Mouse (Mus musculus) right cerebral cortex, postnatal 36 days (tissue): ENCODE measurements around the gene 4930539E08Rik.

Experiments
- DNase-seq, 2 experiments: peaks; one replicate each; pipeline ENCODE4 v3.0.0; 2022; ENCODE audit warnings: low spot score in 2 of 2, mixed read lengths in 1 of 2

The 4930539E08Rik gene

DNA sequence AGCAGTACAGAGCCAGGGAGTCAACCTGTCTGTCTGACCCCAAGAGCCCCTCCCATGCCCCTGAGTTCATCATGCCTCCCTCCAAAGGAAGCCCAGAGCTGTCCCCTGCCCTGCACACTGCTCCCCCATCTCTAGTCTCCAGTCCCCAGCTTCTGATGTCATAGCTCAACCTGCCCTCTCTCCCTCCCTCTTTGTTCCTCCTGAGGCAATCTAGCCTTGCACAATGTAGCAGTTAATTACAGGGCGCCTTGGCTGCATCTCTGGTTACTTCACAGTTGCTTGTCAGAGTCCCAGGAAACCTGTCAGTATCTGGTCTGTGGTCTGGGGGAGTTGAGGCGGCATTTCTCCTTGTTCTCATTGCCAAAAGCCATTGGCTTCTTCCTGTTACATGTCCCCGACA lies 59.1 kb downstream of the 4930539E08Rik start:
- DNase-seq: no peak

DNA sequence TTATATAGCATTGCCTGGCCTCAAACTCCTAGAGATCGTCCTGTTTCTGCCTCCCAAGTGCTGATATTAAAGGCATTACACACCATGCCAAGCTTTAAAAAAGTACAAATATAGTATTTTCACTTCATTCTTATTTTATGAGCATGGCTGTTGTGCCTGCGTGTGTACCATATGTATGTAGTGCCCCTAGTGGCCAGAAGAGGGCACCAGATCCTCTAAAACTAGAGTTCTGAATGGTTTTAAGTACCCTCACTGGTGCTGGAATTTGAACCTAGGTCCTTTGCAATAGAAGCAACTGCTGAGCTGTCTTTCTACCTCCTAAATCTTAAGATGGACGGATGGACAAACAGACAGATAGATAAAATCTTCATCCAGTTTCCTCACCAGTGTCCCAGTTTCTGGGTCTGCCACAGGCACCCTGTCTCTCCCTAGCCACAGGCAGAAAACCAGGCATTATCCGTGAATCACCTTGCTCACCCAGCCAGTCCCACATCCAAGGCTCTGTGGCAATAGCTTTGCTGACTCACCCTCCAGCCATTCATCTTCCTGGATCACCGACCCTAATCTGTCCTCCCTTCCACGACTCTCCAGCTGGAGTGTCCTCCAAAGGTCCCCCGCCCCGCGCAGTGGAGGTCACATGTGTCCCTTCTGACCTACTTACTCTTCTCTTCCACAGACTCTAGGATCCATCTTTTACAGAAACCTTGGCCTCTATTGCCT lies 59.8 kb downstream of the 4930539E08Rik start:
- no peak for DNase-seq

DNA sequence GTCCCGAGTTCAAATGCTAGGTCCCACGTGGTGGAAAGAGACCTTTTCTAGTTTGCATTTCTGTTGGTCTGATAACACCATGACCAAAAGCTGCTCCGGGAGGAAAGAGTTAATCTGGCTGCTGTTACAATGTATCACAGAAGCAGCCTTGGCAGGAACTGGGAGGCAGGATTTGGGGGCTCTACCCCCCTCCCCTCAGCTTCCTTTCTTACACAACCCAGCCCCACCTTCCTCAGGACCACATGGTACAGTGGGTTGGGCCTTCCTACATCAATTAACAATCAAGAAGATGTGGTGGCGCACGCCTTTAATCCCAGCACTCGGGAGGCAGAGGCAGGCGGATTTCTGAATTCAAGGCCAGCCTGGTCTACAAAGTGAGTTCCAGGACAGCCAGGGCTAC lies 60.7 kb downstream of the 4930539E08Rik start:
- DNase-seq: no peak

DNA sequence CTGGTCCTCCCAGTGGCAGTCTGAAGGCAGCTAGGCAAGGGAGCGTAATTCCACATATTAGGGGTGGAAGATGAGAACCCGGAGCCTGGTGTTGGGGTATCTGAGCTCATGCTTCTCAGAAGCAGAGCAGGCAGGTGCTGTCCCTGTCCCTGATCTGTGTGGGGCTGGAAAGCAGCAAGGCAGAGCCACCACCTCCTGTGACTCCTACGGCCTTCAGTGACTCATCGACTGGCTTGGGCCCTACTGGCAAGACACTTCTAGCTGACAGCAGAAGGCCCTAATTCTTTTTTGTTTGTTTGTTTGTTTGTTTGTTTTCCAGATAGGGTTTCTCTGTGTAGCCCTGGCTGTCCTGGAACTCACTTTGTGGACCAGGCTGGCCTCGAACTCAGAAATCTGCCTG lies 64.6 kb downstream of the 4930539E08Rik start:
- DNase-seq: no peak

DNA sequence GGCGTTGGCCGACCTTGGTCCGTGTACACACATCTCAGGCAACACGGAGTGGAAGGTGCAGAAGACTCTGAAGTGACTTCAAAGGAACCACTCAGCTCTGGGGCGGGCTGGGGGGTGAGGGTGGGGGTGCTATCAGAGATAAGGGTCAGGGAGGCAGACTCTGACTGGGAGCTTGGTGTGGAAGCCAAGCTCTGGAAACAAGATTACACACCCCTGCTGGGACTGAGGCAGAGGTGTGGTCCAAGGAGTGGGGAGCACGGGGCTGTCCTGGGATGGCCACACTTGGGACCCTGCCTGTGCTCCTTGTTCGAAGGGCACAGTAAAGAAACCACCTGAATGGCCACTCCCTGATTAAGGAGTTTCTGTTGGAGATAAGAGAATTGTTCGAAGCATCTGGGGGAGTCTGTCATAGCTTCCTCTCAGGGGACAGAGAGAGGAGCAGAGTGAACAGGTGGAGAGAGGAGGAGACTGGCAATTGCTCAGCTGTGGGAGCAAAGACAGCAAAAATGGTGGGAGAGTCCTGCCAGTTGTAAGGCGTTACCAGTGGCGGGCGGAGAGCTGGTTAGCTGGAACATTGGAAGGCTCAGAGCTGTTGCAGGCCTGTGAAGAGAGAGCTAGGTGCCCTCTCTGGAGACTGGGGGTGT lies 68.0 kb downstream of the 4930539E08Rik start:
- DNase-seq: no peak
